Mouse (Mus musculus): ENCODE results near the gene 1700080O16Rik.

DNA sequence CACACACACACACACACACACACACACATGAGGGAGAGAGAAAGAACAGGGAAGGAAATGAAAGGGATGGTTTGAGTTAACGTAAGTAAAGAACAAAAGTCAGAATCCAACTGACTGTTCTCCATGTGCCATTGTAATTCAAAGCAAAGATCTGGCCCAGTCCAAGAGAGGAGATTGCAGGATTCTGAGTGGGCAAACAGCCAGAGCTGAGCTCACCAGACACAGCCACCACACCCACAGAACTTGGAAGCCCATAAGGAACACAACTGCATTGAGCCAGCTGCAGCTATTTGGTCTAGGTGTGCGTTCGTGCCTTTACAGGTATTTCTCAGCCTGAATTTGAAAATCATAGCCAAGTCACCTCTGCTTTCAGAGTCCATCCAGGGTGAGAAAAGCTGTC lies 24.5 kb downstream of the 1700080O16Rik start:
- TF ChIP-seq POLR2A (IDR thresholded peaks at IDR 0.05; ENCODE audit: low read depth, low read length) (no peak), CHD1 (IDR thresholded peaks at IDR 0.05; ENCODE audit: low read depth, low read length) (no peak), CTCF (conservative IDR thresholded peaks at IDR 0.05 in 1 of 2, IDR thresholded peaks at IDR 0.05 in 1 of 2; ENCODE audit: low read depth in 2 of 2, low read length in 2 of 2) (no peak), POLR2AphosphoS2 (IDR thresholded peaks at IDR 0.05; ENCODE audit: low read depth, low read length) (no peak), PAX5 (IDR thresholded peaks at IDR 0.05; ENCODE audit: low read length) (no peak), KAT2A (IDR thresholded peaks at IDR 0.05; ENCODE audit: insufficient replicate concordance, low read length) (no peak), MAFK (IDR thresholded peaks at IDR 0.05; ENCODE audit: insufficient replicate concordance, low read length) (no peak)
